Mouse (Mus musculus) liver, postnatal 0 days (tissue): Measurements from ENCODE around the gene Galnt18. TPM values are rescaled to one million over a fixed set of nuclear protein-coding genes. Genes with fewer than 3 reads are reported as not detected.

Experiments
- ATAC-seq: fragments of 200-750 bp; cut with Nextera tagmentation; 2 replicates; pipeline ENCODE4 v1.8.0; 2017; ENCODE audit warnings: mild to moderate bottlenecking, moderate library complexity
- DNase-seq: peaks from one replicate; pipeline ENCODE4 v3.0.0-alpha.2; 2016
- H3K27ac ChIP-seq: fragments of 300-500 bp; sonication (generic); 2 replicates; pipeline ENCODE4 v1.5.1; 2014; ENCODE audit warnings: antibody characterized with exemption, moderate library complexity, mild to moderate bottlenecking, low read depth
- H3K27me3 ChIP-seq: fragments of 300-500 bp; sonication (generic); 2 replicates; pipeline ENCODE4 v1.6.1; 2014; ENCODE audit warnings: low read length, control low read depth, mixed read lengths; ENCODE audit not compliant: insufficient read depth
- H3K36me3 ChIP-seq: fragments of 300-500 bp; sonication (generic); replicated peaks from 2 replicates; pipeline ENCODE4 v1.6.1; 2014; ENCODE audit warnings: mild to moderate bottlenecking, control low read depth, low read length, moderate library complexity, mixed read lengths; ENCODE audit not compliant: insufficient read depth
- H3K4me1 ChIP-seq: fragments of 300-500 bp; sonication (generic); 2 replicates; pipeline ENCODE4 v1.6.1; 2014; ENCODE audit warnings: antibody characterized with exemption, mild to moderate bottlenecking, control low read depth; ENCODE audit not compliant: insufficient read depth
- H3K4me2 ChIP-seq: fragments of 300-500 bp; sonication (generic); 2 replicates; pipeline ENCODE4 v1.6.1; 2014; ENCODE audit warnings: low read depth, mild to moderate bottlenecking, low read length, moderate library complexity, mixed read lengths
- H3K4me3 ChIP-seq: fragments of 300-500 bp; sonication (generic); 2 replicates; pipeline ENCODE4 v1.5.1; 2014; ENCODE audit warnings: low read depth, low read length
- H3K9ac ChIP-seq: fragments of 300-500 bp; sonication (generic); replicated peaks from 2 replicates; pipeline ENCODE4 v1.6.1; 2014; ENCODE audit warnings: mild to moderate bottlenecking, moderate library complexity
- H3K9me3 ChIP-seq: fragments of 300-500 bp; sonication (generic); 2 replicates; pipeline ENCODE4 v1.6.1; 2016; ENCODE audit warnings: mild to moderate bottlenecking, control low read depth, low read length, mixed read lengths
- CTCF ChIP-seq: sonication (generic); IDR thresholded peaks from 2 replicates; pipeline ENCODE4 v1.5.1; 2016; ENCODE audit warnings: antibody characterized with exemption, low read depth
- EP300 ChIP-seq: IDR thresholded peaks from 2 replicates; pipeline ENCODE4 v1.6.1; 2016; ENCODE audit warnings: antibody characterized with exemption, low read depth, mild to moderate bottlenecking
- WGBS: fragments of 180-500 bp; shearing (Covaris S2); extraction: QIAGEN DNeasy Blood & Tissue Kit; methylation state at CpG from one replicate; pipeline ENCODE4 v1.1.7; 2014; ENCODE audit not compliant: insufficient replicate concordance; 5-methylcytosine and 5-hydroxymethylcytosine counted together
- polyA plus RNA-seq: library from polyadenylated mRNA; unstranded; fragments of >200 nt; fragmentation: Nextera tagmentation; extraction: Ambion mirVana; gene quantifications from 2 replicates; pipeline ENCODE4 v1.2.1, GENCODE M21; 2015

The Galnt18 gene
- polyA plus RNA-seq: 1.7 and 1.9 TPM in 2 replicates

DNA sequence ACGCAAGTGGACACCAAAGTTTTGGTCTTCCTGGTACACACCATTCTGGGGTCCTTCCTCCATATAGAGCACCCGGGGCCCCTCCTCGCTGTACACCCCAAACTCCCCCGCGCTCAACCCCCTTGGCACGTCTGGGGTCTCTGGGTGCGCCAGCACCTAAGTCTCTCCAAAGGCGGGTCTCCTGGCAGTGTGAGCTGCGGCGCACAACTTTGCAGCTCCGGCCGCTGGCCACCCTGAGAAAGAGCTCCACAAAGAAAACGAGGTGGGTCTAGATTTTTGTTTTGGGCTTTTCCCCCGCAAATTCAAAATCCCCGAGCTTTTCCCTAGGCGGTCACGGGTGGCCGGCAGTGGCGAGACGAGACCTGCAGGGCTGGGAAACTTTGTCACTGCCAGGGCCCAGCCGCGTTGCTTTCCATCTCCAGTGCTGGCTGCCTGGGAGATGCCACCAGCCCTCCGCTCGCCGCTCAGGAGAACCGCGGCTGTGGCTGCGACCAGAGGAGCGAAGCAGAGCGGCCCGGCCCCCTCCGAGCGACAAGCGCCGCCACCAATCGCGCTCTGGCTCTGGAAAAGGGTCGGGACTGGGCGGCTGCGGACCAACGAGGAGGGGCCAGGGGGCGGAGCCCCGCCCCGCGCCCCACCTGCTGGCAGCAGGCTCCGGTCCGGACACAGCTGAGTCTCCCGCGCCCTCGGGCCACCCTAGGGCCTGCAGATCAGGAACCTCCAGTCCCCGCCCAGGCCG, at the start of gene Galnt18:
Gene Galnt18, minus strand, starts transcription at position 474 of the 739 bp plus-strand sequence.
- 2% methylated on average over 52 of the region's 52 CpGs for WGBS
- no peak within 1 kb of the TSS for H3K27ac ChIP-seq
- DNase-seq: peak; percentile 79
- H3K36me3 ChIP-seq: no peaks in the 10 kb centered on the region
- H3K27me3 ChIP-seq: peaks cover 34% of the 10 kb centered on the region
- H3K4me3 ChIP-seq: peak within 1 kb of the TSS; percentile 30
- TF ChIP-seq EP300 (no peak), CTCF (no peak)
- peak within 1 kb of the TSS; percentile 61 for H3K4me2 ChIP-seq
- peak; percentile 94 for ATAC-seq
- H3K4me1 ChIP-seq: no peaks in the 10 kb centered on the region
- no peaks in the 10 kb centered on the region for H3K9me3 ChIP-seq
- H3K9ac ChIP-seq: no peak within 1 kb of the TSS

DNA sequence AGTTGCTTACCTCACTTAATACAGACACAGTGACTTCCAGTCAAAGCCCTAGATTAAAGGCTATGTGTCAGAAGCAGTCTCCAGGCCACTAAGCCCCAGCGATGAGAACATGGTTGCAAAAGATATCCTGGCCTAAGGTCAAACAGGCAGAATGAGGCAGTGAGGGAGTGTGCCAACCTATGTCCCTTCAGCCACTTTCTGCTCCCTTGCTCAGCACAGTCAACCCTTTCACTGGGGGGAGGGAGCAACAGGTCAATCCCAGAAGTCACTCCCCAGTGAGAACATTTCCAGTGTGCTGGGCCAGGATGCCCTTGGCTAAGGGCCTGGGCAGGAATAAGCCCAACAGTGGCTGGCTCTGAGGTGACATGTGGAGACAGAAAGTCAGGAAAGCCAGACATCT, 47.6 kb upstream of the Galnt18 start:
- no peaks in the 10 kb centered on the region for H3K9me3 ChIP-seq
- DNase-seq: no peak

GRCm38 (mm10) chr7:111813093-111813492, 33.3 kb upstream of the Galnt18 start:
- H3K9me3 ChIP-seq: no peaks in the 10 kb centered on the region
- no peak overlapping the region for H3K4me3 ChIP-seq
- no peaks in the 10 kb centered on the region for H3K27me3 ChIP-seq
- no peak overlapping the region for H3K27ac ChIP-seq
- 35% methylated on average over 1 of the region's 1 CpGs for WGBS
- no peak overlapping the region for H3K9ac ChIP-seq
- DNase-seq (no peak), ATAC-seq (no peak)
- H3K4me2 ChIP-seq: no peak overlapping the region
- H3K4me1 ChIP-seq: no peaks in the 10 kb centered on the region
- no peaks in the 10 kb centered on the region for H3K36me3 ChIP-seq
- TF ChIP-seq CTCF (no peak), EP300 (no peak)

More for the DNA sequence above, 47.6 kb upstream of the Galnt18 start:
- H3K27ac ChIP-seq: no peak overlapping the region
- no peaks in the 10 kb centered on the region for H3K4me1 ChIP-seq
- no peak overlapping the region for H3K4me2 ChIP-seq
- TF ChIP-seq EP300: no peak
- no peak for TF ChIP-seq CTCF
- no peak overlapping the region for H3K4me3 ChIP-seq
- no peaks in the 10 kb centered on the region for H3K36me3 ChIP-seq
- H3K9ac ChIP-seq: no peak overlapping the region
- no peak for ATAC-seq
- H3K27me3 ChIP-seq: no peaks in the 10 kb centered on the region
- WGBS: 79% methylated on average over 1 of the region's 1 CpGs

DNA sequence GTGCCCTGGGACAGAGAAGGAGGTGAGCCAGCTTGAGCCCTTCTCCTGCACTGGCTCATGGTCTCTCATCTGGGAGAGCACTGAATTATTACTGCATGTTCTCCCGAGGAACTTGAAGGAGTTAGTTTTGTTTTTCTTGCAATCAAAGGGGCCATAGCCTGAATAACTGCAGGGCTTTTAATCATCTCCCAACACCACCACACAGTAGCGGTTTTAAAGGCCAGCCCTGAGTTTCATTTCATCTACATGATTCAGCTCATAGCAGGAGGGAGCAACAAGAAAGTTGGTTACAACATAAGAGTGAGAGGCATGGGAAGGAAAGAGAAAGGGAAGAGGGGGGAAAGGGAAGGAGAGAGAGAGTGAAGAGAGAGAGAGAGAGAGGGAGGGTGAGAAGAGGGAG, 31.3 kb upstream of the Galnt18 start:
- 65% methylated on average over 2 of the region's 2 CpGs for WGBS
- no peak for ATAC-seq
- H3K36me3 ChIP-seq: no peaks in the 10 kb centered on the region

GRCm38 (mm10) chr7:111809796-111810195, 30.0 kb upstream of the Galnt18 start:
- H3K27ac ChIP-seq: no peak overlapping the region
- no peak for TF ChIP-seq CTCF
- TF ChIP-seq EP300: no peak
- H3K9me3 ChIP-seq: no peaks in the 10 kb centered on the region
- DNase-seq: no peak
- no peak overlapping the region for H3K4me3 ChIP-seq
- no peaks in the 10 kb centered on the region for H3K4me1 ChIP-seq
- no peak overlapping the region for H3K9ac ChIP-seq
- H3K36me3 ChIP-seq: no peaks in the 10 kb centered on the region
- 67% methylated on average over 3 of the region's 3 CpGs for WGBS
- ATAC-seq: no peak
- no peak overlapping the region for H3K4me2 ChIP-seq
- H3K27me3 ChIP-seq: no peaks in the 10 kb centered on the region

More for the DNA sequence above, 31.3 kb upstream of the Galnt18 start:
- no peak overlapping the region for H3K9ac ChIP-seq
- no peaks in the 10 kb centered on the region for H3K9me3 ChIP-seq
- H3K4me1 ChIP-seq: no peaks in the 10 kb centered on the region
- no peaks in the 10 kb centered on the region for H3K27me3 ChIP-seq
- H3K4me2 ChIP-seq: no peak overlapping the region
- no peak overlapping the region for H3K4me3 ChIP-seq
- H3K27ac ChIP-seq: no peak overlapping the region
- TF ChIP-seq EP300 (no peak), CTCF (no peak)
- no peak for DNase-seq

DNA sequence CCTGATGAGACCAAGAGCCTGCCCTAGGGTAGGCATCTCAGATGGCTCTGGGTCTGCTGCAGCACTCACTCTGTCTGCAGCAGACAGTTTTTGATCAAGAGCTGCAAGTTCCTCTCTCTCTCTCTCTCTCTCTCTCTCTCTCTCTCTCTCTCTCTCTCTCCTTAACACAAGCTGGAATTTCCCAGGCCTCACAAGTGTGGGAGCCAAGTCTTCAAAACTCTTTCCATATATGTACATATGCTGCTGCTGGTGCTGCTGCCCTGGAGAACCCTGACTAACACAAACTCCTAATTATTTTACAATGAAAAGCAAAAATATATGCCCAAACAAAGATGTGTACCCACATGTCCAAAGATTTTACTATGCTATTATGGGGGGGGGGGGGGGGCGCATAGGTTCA, 26.3 kb upstream of the Galnt18 start:
- no peak for DNase-seq
- Histone ChIP-seq H3K4me1 (no peaks in the 10 kb centered on the region), H3K9ac (no peak overlapping the region), H3K27me3 (no peaks in the 10 kb centered on the region), H3K27ac (no peak overlapping the region), H3K4me3 (no peak overlapping the region), H3K4me2 (no peak overlapping the region), H3K36me3 (no peaks in the 10 kb centered on the region), H3K9me3 (no peaks in the 10 kb centered on the region)
- no peak for ATAC-seq
- WGBS: 75% methylated on average over 1 of the region's 1 CpGs
- no peak for TF ChIP-seq EP300
- TF ChIP-seq CTCF: no peak
